Mouse (Mus musculus): Measurements from ENCODE around the gene Trim43c.
"Not testable (repeated sequence)": the region's sequence is repeated elsewhere in the genome, so short reads cannot be mapped to it uniquely, and the experiment has no call there.

Trim43c gene

GRCm38 (mm10) chr9:88838864-88839263 lies at the start of gene Trim43c:
TSS of gene Trim43c (plus strand) at chr9:88839164.
- DNase-seq = not testable (repeated sequence)

GRCm38 (mm10) chr9:88853072-88853471 lies 14.1 kb downstream of the Trim43c start:
- not testable (repeated sequence) for DNase-seq

- peak; percentile 92 for DNase-seq
These were observed 19.9 kb downstream of the Trim43c start for GRCm38 (mm10) chr9:88858566-88859492.

All from lung, postnatal 10 days (tissue).